Mouse (Mus musculus): ENCODE measurements around the gene Col13a1.
A peak's percentile ranks its signal among the peaks of the same experiment; 100 is the strongest.

The Col13a1 gene

DNA sequence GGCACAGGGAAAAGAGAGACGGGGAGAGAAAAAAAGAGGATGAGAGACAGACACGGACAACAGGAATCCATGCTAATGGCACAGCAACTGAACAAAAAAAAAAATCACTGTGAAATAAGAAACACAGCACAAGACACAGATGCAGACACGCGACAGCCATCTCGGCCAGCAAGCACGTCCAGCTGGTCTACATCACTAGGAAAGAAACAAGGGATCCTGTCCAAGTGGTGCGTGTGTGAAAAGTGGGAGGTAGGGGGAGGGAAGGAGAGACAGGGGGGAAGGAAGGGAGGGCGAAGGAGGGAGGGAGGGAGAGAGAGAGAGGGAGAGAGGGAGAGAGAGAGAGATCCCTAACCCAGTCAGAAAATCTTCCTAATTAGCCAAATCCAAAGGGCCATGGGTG, 73.6 kb downstream of the Col13a1 start:
- no peak for DNase-seq (ENCODE audit: low spot score)

DNA sequence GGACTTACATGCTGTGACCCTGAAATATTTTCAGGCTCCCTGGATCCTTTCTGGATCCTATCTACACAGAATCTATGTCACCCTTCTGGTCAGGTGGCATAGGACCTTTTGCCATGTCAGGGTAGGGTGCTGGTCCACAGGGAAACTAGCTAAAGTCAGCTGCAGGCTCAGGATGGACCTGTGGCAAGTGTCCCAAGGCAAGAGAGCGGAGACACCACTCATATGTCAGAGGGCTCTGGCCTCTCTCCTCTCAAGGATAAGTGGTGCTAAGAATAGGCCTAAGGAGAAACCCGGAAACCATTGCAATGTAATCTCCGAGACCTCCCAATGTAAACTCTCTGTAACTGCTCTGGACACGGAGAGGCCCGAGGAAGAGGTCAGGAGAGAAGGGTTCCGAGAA, 80.8 kb downstream of the Col13a1 start:
- no peak for DNase-seq (ENCODE audit: low spot score)

GRCm38 (mm10) chr10:61894564-61894963, 84.3 kb downstream of the Col13a1 start:
- no peak for DNase-seq (ENCODE audit: low spot score)

- DNase-seq (ENCODE audit: low spot score) = no peak
Observed at GRCm38 (mm10) chr10:61891138-61891537, 87.8 kb downstream of the Col13a1 start.

DNA sequence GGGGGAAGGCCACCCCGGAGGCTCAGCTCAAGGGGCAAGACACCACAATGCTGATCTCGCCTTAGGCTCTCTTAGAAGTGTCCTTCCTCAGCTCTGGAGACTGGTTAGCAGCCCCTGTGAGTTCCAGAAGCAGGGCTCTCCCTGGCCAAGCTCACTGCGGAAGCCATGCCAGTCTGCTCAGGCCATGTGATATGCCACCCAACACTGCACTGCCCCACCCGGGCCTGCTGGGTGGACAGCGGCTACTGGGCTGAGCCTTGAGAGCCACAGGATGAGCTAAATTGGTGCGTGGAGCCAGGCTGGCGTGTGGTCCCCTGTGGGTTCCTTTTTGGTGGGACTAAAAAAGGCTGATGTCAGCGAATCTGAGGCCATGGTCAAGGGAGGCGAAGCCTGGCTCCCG, 88.6 kb downstream of the Col13a1 start:
- DNase-seq (ENCODE audit: low spot score) = no peak

GRCm38 (mm10) chr10:61879427-61879826, 99.5 kb downstream of the Col13a1 start:
- no peak for DNase-seq (ENCODE audit: low spot score)

- DNase-seq (ENCODE audit: low spot score) = peak; percentile 19
Observed at GRCm38 (mm10) chr10:61877787-61878186, 101.1 kb downstream of the Col13a1 start.

DNA sequence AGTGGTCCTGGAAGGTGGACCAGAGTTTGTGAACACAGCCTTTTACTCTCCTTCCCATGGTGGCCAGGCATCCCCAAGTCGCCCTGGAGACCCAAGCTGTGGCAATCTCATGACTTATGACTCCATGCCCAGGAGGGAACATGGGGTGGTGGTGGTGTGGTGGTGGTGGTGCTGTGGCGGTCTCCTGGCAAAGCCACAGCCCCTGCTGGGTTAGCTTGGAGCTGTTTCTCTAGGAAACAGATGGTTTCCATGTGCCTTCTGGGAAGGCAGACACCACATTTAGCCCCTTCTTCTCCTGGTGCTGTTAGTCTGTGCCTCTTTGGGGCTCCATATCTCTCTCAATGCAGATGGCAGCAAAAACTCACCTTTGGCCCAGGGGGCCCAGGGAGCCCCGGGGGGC, 109.1 kb downstream of the Col13a1 start:
- no peak for DNase-seq (ENCODE audit: low spot score)

DNA sequence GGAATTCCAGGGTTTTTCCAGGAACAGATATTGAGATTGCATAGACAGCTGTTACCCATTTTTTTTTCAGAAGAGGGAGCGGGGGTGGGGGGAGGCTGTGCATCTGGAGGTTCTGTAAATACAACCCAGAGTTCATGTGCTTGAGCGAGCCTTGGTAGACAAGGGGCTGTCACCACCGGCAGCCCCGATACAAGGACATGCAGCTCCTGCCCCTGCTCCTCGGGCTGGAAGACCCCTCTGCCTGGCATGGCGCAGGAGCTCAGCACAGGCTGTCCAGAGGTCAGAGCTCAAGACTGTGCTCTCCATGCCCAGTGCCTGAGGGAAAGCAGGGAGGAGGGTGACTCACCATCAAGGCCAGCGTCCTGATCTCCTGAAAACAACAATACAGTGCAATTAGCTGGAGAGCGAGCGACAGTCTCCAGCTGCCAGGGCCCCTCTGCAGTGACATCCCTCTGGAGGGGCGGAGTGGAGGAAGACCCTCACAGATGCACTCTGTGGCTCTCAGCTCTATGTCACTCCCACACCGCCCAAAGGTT, 112.8 kb downstream of the Col13a1 start:
- no peak for DNase-seq (ENCODE audit: low spot score)

- DNase-seq (ENCODE audit: low spot score) = no peak
Observed at GRCm38 (mm10) chr10:61859451-61859850, 119.5 kb downstream of the Col13a1 start.

DNA sequence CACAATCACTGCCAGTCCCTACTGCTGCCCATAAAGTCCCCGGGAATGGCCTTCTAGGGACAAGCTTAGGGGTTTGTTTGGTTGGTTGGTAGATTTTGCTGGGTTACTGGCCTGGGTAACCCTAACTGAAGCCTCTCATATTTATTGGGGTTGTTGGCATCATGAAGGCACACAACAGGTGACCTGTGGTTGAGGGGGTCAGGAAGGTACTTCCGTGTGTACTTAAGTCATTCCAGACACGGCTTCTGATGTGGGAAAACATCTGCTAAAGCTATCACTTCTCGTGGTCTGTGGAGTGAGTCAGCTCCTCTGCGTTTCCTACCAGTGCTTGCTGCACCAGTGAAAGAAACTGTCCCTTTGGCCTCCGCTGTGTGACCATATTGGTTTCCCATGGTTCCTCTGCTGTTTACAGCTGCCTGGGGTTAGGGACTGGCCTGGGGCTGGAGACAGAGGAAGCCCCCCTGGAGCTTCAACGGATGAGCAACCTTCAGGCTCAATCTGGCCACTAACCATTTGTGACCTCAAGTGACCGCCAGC, 123.7 kb downstream of the Col13a1 start:
- DNase-seq (ENCODE audit: low spot score) = no peak

GRCm38 (mm10) chr10:61852824-61853223, 126.1 kb downstream of the Col13a1 start:
- DNase-seq (ENCODE audit: low spot score) = no peak

- no peak for DNase-seq (ENCODE audit: low spot score)
Observed at GRCm38 (mm10) chr10:61848553-61848952, 130.4 kb downstream of the Col13a1 start.

- no peak for DNase-seq (ENCODE audit: low spot score)
Observed at GRCm38 (mm10) chr10:61845476-61845875, 133.4 kb downstream of the Col13a1 start.

- no peak for DNase-seq (ENCODE audit: low spot score)
Observed at GRCm38 (mm10) chr10:61844475-61844874, 134.4 kb downstream of the Col13a1 start.

DNA sequence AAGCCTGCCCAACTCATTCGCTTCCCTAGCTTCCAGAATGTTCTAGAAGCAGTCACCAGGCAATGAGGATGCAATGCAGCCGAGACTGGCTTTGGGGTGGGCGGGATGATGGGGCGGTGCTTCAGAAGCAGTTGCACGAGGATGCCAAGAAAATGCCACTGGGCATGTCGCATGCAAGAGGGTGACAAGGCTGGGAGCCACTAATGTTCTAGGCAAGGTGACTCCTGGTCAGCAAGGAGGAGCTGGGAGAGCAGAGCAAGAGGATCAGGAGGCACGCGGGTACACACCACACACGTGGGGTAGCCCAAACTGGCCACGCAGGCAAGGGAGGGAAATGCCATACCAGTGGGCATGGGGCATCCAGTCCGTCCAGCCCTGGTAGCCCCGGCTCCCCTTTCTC, 136.6 kb downstream of the Col13a1 start:
- no peak for DNase-seq (ENCODE audit: low spot score)

DNA sequence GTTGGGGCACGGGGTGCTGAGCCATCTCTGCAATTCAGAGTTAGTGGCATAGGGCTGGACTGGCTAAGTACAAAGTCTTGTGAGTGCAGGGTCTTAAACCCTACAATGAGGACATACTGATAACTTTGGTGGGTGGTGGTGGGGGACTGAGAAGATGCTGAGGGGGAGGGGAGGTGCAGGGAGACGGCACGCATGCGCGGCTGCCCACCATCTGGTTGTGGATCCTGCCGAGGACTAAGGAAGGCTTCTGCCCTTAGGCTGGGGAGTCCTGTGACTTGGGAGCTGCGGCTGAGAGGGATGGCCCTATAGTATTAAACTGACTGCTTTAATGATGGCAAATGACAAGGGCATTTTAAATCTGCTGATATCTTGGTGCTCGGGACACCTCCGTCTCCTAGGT, 139.6 kb downstream of the Col13a1 start:
- DNase-seq (ENCODE audit: low spot score) = no peak

GRCm38 (mm10) chr10:61838769-61839168, 140.1 kb downstream of the Col13a1 start:
- no peak for DNase-seq (ENCODE audit: low spot score)

DNA sequence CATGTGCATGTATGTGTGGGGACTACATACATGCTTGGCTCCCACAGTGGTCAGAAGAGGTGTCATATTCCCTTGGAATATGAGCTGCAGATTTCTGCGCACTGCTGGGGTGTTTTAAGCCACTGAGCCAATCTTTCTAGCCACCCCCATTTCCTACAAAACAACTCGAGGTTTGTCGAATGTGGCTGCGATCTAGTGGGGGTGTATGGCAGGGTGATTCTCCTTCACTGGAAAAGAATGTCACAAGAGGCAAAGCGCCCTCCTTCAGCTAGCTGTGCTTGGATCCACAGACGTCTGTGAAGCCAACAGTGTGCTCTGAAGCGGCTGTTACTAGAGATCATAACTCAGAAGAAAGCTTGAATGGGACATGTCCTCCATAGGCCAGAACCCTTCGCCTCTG, 141.6 kb downstream of the Col13a1 start:
- no peak for DNase-seq (ENCODE audit: low spot score)

DNA sequence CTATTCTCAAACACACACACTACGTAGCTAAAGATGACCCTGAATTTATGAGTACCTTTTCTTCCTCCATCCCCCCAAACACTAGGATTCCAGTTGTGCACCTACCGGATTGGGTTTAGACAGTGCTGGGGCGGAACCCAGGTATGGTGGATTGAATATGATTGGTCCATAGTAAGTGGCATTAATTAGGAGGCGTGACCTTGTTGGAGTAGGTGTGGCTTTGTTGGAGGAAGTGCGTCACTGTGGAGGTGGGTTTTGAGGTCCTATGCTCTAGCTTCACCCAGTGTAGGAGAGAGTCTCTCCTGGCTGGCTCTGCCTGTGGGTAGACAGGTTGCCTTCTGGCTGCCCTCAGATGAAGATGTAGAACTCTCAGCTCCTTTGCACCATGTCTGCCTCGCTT, 144.6 kb downstream of the Col13a1 start:
- no peak for DNase-seq (ENCODE audit: low spot score)

DNA sequence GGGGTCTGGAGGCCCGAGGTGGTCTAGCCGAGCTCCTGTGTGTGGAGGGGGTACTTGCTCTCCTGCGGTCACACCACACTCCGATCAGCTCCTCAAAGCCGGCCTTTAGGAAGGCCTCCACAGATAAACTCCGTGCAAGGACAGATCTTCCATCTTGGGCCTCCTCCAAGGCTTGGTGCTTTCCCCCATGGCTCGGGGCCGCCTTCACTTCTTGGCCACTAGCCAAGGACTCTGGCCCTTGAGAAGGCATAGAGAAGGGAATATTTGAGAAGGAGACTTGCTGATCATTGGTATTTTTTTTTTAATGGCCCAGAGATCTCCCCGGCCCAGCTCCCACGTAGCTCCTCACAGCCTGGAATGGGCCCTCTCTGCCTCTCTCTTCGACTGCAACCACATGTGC, 146.2 kb downstream of the Col13a1 start:
- no peak for DNase-seq (ENCODE audit: low spot score)

DNA sequence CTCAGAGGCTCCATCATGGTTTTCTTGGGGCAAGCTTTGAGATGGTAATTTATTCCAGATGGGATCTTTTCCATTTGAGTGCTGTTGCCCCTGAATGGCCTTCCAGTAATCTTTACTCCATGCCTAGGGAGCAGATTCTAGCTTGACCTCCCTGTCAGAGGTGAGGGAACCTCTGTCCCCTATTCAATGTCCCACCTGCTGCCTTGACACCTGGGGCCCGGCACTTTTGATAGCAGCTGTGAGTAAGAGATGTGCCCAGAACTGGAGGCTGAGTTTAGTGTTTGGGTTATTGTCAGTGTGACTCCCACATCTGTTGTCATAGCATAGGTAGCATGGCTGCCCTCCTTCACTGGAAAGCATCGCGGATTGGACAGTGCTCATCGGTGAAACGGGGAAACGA, 147.2 kb downstream of the Col13a1 start:
- DNase-seq (ENCODE audit: low spot score) = no peak

DNA sequence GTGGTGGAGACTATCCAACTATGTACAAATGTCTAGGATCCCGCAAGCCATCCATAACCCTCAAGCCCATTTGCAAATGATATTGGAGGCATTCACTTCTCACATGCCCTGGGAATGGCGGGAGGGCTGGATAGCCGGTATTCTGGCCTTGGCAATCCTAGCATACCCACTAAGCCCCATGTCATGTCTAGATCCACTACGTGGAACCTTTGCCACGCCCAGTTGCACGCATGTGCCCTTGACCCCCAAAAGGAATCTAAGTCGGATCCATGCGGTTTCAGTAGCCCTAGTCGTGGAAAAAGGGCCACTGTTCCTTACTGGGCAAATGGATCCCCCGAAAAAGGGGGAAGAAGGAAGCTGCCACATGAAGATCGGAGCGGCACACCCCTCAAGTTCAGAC, 147.7 kb downstream of the Col13a1 start:
- DNase-seq (ENCODE audit: low spot score) = no peak

GRCm38 (mm10) chr10:61830817-61831216, 148.1 kb downstream of the Col13a1 start:
- no peak for DNase-seq (ENCODE audit: low spot score)

DNA sequence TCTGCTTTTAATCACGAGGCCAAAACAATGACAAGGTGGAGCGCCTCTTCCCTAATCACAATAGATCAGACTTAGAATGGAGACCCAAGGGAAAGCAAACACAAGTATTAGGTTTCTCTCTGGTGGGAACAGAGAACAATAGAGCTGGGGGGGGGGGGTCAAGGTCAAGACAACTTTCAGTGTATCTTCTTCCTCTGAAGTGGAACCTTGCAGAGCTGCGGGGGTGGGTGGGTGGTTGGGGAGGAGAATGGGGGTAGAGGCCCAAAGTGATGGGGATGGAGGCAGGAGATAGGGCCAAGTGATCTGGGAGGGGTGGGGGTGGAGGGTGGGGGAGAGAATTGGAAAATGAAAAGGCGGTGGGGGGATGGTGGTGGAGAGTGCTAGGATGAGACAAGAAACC, 149.9 kb downstream of the Col13a1 start:
- DNase-seq (ENCODE audit: low spot score) = no peak
